ENCODE assay signal across 20 mouse cellular contexts in genomic region chr11:110392763-110393162, GRCm38 (mm10).
"Had no signal": no experiment of that assay in that cellular context is flagged by ENCODE, and none has a peak within 500 bp of the region (broad histone marks: within the 10 kb centered on the region; RNA-seq: fewer than 3 reads in every experiment).

No protein-coding gene starts in this region.

- H3K27me3 ChIP-seq: kidney, embryonic 15.5 days; limb, embryonic 13.5 days; liver, embryonic 15.5 days; stomach, embryonic 15.5 days had no signal

- H3K27ac ChIP-seq: kidney, embryonic 15.5 days; layer of hippocampus, adult 2 months; limb, embryonic 10.5 days; limb, embryonic 13.5 days; liver, embryonic 15.5 days; stomach, embryonic 15.5 days had no signal

- H3K4me1 ChIP-seq: limb, embryonic 13.5 days had no signal

- DNase-seq: kidney, adult 18-20 months; kidney, postnatal 14 days; layer of hippocampus, adult 9-11 months; liver; lung, adult 2 months; lung, postnatal 14 days; lung, postnatal 4 days; right cerebral cortex, adult 18-20 months; right cerebral cortex, postnatal 25 days; spleen, adult 18-20 months; thymus, postnatal 25 days had no signal

- H3K4me2 ChIP-seq: kidney, embryonic 15.5 days; limb, embryonic 13.5 days; liver, embryonic 15.5 days; stomach, embryonic 15.5 days had no signal

- H3K36me3 ChIP-seq: kidney, embryonic 15.5 days; limb, embryonic 10.5 days; limb, embryonic 13.5 days; liver, embryonic 15.5 days; stomach, embryonic 15.5 days had no signal

- ATAC-seq: inflammation-experienced regulatory T-cells, adult 6 months; intestine, embryonic 16.5 days; midbrain, embryonic 16.5 days had no signal

- H3K4me3 ChIP-seq: kidney, embryonic 15.5 days; layer of hippocampus, adult 2 months; limb, embryonic 10.5 days; limb, embryonic 13.5 days; liver, embryonic 15.5 days; stomach, embryonic 15.5 days had no signal

- H3K9me3 ChIP-seq: kidney, embryonic 15.5 days; limb, embryonic 10.5 days; limb, embryonic 13.5 days; liver, embryonic 15.5 days; stomach, embryonic 15.5 days had no signal

- H3K9ac ChIP-seq: kidney, embryonic 15.5 days; limb, embryonic 13.5 days; liver, embryonic 15.5 days; stomach, embryonic 15.5 days had no signal
